Mouse (Mus musculus): ENCODE data around the gene Tmem30a.

The Tmem30a gene

GRCm38 (mm10) chr9:79785794-79786085, 7.6 kb downstream of the Tmem30a start:
- DNase-seq: no peak

- no peak for DNase-seq
Measured at GRCm38 (mm10) chr9:79784934-79785793, 8.1 kb downstream of the Tmem30a start.

GRCm38 (mm10) chr9:79784439-79784838, 8.9 kb downstream of the Tmem30a start:
- DNase-seq: no peak

DNA sequence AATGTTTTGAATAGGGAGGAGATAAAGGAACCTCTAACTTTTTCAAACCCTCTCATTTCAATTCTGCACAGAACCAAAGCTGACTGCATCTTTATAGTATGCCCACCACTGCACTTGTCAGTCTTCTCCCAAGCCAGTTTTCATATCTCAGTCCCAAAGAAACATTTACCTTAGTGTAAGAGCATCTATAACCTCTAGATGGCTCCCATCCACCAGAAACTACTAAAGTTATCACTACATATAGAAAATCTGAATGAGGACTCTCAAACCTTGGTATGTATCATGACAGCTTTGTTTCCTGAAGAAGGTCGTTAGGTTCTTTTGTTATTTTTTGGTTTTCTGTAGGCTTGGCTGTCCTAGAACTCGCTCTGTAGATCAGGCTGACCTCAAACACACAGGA, 14.0 kb downstream of the Tmem30a start:
- no peak for DNase-seq

- DNase-seq: no peak
Measured at GRCm38 (mm10) chr9:79766991-79767545, 26.2 kb downstream of the Tmem30a start.

DNA sequence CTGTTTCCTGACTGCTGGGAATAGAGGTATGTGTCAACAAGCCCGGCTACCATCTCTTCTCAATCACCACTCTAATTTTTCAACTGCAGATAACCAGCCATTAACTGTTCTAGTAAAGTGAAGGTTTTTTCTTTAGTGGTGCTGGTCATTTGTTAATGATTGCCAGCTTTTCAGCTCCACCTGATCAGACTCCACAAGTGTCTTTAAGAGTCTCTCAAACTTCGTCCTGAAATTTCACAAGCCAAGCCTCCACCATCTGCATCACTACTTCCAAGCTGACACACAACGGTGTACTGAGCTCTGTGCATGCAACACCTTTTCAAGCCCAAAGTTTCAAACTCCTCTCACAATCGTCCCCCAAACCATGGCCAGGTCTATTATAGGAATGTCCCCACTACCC, 28.0 kb downstream of the Tmem30a start:
- peak in 1 of 2 experiments; percentile 15 for DNase-seq

DNA sequence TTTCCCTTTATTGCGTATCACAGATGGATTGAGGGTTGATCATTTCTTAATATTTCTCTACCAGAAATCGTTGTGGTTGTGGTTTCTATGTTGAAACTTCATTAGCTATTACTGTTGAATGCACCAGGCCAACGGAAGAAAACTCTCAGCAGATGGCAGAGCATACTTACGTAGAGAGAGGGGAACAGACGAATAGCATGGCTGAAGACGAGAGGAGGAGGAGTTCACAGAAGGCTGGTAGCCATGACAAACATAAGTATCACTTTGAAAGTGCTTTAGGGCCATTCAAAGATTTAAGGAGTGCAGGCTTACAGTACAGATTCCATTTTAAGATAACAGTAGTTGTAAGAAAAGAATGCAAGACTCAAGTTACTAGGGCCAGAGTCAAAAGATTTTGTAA, 30.8 kb downstream of the Tmem30a start:
- DNase-seq: peak in 1 of 2 experiments; percentile 21

- DNase-seq: no peak
Measured at GRCm38 (mm10) chr9:79760076-79760475, 33.2 kb downstream of the Tmem30a start.

- DNase-seq: peak; percentile 95 to 97
Measured at GRCm38 (mm10) chr9:79759385-79760005, 33.8 kb downstream of the Tmem30a start, which contains the start of gene Cox7a2. Gene Cox7a2, minus strand, starts transcription at chr9:79759878.

DNA sequence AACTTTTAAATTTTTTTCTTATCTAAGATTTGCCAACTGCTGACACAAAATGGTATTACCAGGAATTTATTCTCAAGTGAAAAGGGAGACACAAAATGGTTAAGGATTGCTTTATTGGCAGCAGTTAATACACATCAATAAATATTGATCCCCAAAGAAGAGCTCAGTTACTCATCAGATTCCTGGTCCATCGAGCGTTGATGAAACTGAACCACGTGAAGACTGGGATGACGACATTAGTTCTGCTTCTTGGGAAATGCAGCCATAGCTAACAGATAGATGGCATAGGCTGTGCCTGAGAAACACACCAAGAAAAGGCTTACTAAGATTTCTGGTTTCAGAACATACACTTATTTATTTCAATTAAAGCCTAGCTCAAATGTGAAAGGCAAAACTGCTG, 38.0 kb downstream of the Tmem30a start:
- no peak for DNase-seq

DNA sequence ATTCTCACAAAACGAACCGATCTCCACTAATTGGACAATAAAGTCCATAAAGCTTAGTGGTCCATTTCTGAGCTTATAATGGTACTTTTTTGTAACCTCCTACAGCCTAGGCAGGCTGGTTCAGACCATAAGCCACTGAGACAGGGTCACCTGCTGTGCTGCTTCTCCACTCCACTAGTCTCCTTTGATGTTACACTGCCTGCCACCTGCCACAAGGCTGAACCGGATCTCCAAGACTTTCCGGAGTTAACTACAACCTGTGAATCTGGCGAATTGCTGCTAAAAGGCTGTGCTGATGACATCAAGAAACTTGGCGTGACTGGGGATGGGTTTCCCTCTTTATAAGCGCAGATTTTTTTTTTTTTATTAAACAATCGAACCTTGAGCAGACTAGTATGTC, 41.5 kb downstream of the Tmem30a start:
- DNase-seq: no peak

- no peak for DNase-seq
Measured at GRCm38 (mm10) chr9:79750709-79751108, 42.6 kb downstream of the Tmem30a start.

DNA sequence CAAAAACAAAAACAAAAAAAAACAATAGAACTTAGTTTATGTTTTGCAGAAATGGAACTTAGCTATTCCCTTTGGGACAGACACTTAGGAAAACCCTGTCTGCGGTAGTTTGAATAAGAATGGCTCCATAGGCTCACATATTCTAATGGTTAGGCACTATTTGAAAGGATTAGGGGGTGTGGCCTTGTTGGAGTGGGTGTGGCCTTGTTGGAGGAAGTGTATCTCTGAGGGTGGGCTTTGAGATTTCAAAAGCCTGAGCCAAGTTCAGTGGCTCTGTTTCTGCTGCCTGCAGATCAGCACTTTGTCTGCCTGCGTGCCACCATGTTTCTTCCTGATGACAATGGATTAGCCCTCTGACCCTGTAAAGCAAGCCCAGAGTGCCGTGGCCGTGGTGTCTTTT, 48.3 kb downstream of the Tmem30a start:
- DNase-seq: no peak

GRCm38 (mm10) chr9:79735608-79736007, 57.7 kb downstream of the Tmem30a start:
- no peak for DNase-seq

DNA sequence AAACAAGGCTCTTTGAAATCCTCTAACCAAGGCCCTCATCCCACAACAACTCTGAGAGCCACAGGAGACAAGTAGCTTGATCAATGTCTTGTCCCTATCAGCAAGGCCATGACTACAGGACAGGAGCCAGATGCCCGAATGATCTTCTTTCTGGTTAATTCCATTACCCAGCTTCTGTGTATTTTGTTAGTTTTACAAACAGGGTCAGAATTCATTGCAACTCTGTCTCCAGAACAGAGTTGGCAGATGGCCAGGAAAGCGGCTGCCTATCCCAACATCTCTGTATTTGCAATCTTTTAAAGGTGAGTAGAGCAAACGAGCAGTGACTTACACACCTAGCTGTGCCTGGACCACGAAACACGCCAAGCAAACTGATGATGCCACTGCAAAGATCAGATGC, 63.0 kb downstream of the Tmem30a start:
- no peak for DNase-seq

- DNase-seq: peak in 1 of 2 experiments; percentile 14
Measured at GRCm38 (mm10) chr9:79723090-79723489, 70.2 kb downstream of the Tmem30a start.

- DNase-seq: peak; percentile 27 to 65
Measured at GRCm38 (mm10) chr9:79721056-79721455, 72.3 kb downstream of the Tmem30a start.

- no peak for DNase-seq
Measured at GRCm38 (mm10) chr9:79720143-79720542, 73.2 kb downstream of the Tmem30a start.

DNA sequence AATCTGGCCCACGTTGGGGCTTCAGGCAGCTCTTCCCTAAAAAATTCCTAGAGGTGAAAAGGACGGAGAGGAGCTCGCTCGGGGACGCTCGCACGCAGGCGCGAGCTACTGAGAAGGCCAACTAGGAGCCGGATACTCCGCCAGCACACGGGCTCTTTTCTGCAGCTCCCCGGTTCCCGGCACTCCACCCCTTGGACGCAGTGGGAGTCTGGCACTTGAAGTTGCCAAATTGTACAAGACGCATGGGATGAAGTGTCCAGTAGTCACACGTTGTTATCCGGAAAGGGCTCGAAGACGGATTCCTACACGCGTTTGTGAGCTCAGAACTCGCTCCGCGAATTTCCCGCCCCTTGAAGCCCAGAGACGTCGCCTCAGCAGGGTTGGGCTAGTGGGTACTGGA, 73.9 kb downstream of the Tmem30a start:
- DNase-seq: peak; percentile 38 to 57
